Mouse (Mus musculus): ENCODE data around the gene Secisbp2l.

DNA sequence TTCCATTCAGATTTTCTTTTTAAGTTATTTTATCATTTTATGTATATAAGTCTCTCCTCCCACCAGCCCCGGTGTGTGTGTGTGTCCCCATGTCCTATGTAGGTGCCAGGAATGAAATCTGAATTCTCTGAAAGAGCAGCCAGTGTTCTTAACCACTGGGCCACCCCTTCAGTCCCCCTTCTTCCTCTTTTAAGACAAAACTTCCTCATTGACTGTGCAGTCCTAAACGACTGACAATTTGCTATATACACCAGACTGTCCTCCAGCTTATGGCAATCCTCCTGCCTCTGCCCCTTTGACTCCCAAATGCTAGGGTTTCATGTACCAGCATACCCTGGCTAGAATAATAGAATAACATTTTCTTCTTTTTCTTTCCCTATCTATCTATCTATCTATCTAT, 12.4 kb upstream of the Secisbp2l start:
- TF ChIP-seq CTCF (IDR thresholded peaks at IDR 0.05; ENCODE audit: low read depth), result no peak
- TF ChIP-seq EP300 (optimal IDR thresholded peaks at IDR 0.05), result no peak
